Mouse (Mus musculus): Measurements from ENCODE around the gene Mrpl4. TPM values are rescaled to one million over a fixed set of nuclear protein-coding genes. Genes with fewer than 3 reads are reported as not detected.
"Not testable (repeated sequence)": the region's sequence is repeated elsewhere in the genome, so short reads cannot be mapped to it uniquely, and the experiment has no call there.

Gene Mrpl4
- polyA plus RNA-seq, 1 experiment from 2014 or later = 166 TPM

DNA sequence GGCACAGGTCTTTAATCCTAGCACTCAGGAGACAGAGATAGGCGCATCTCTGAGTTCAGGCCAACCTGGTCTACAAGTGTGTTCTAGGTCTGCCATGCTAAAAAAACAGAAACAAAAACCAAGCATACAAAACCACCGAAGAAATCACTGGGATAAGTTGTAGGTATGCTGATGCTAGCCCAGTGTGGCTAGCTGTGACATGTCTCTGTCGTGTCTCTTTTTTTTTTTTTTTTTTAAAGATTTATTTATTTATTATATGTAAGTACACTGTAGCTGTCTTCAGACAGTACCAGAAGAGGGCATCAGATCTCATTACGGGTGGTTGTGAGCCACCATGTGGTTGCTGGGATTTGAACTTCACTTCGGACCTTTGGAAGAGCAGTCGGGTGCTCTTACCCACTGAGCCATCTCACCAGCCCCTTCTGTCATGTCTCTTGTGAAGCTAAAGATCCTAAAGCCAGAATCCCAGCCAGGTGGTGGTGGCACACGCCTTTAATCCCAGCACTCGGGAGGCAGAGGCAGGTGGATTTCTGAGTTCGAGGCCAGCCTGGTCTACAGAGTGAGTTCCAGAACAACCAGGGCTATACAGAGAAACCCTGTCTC, 8.5 kb downstream of the Mrpl4 start:
- not testable (repeated sequence) for H3K4me1 ChIP-seq (ENCODE audit: insufficient read depth); H3K4me3 ChIP-seq (ENCODE audit: low read depth, low read length); H3K4me2 ChIP-seq; H3K9me3 ChIP-seq (ENCODE audit: low read depth, low read length); H3K27ac ChIP-seq (ENCODE audit: low read depth); H3K9ac ChIP-seq; DNase-seq; ATAC-seq (ENCODE audit: insufficient read depth)
- TF ChIP-seq CTCF (IDR thresholded peaks at IDR 0.05; ENCODE audit: low read depth) = 0 out of 2 replicates have a peak, but pooled peaks have one; percentile 4
- WGBS = 70% methylated on average over 9 of the region's 9 CpGs
- peaks cover 14% of the 10 kb centered on the region for H3K27me3 ChIP-seq (ENCODE audit: insufficient read depth, low read length)
- H3K36me3 ChIP-seq (ENCODE audit: insufficient read depth) = peaks cover 31% of the 10 kb centered on the region

DNA sequence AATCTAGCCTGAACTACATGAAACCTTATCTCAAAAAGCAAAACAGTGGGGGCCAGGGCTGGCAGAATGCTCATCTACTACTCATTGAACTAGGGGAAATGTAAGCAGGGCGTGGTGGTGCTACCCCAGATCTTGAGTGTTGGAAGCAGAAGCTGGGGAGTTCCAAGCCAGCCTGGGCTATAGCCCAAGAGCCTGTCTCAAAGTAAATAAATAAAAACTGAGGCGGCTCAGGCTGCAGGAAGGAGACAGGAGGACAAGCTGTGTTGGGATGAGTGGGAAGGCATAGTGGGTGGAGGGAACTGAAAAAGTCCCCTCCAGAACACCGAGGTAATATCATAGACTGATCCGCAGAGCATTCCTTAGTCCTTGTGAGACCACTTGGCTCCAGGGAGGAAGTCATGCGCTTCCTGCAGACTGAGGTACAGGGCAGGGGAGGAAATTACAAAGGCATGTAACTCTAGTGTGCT, 9.3 kb downstream of the Mrpl4 start:
- peak; percentile 57 for ATAC-seq (ENCODE audit: insufficient read depth)
- H3K36me3 ChIP-seq (ENCODE audit: insufficient read depth) = peaks cover 24% of the 10 kb centered on the region
- H3K4me3 ChIP-seq (ENCODE audit: low read depth, low read length) = no peak overlapping the region
- peak; percentile 70 for DNase-seq
- H3K4me1 ChIP-seq (ENCODE audit: insufficient read depth) = no peaks in the 10 kb centered on the region; the same call in 1 of the 2 replicates
- H3K9me3 ChIP-seq (ENCODE audit: low read depth, low read length) = no peaks in the 10 kb centered on the region
- 0 out of 2 replicates have a peak overlapping the region, but pooled peaks have one; percentile 4 for H3K4me2 ChIP-seq
- no peak for TF ChIP-seq CTCF (IDR thresholded peaks at IDR 0.05; ENCODE audit: low read depth)
- peak overlapping the region; percentile 61 for H3K27ac ChIP-seq (ENCODE audit: low read depth)
- no peak overlapping the region for H3K9ac ChIP-seq
- WGBS = 33% methylated on average over 5 of the region's 5 CpGs
- peaks cover 21% of the 10 kb centered on the region for H3K27me3 ChIP-seq (ENCODE audit: insufficient read depth, low read length)

DNA sequence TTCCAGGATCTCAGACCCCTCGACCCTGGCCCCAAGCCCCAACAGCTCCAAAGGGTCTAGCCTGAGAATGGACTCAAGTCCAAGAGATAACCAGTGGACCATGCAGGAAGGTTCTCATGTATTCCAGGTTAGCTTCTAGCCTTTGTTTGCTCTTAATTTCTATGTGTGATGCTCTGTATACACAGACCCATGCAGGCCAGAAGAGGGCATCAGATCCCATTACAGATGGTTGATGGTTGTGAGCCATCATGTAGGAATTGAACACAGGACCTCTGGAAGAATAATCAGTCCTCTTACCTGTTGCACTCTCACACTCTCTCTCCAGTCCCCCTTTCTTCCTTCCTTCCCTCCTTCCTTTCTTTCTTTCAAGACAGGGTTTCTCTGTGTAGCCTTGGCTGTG, 9.8 kb downstream of the Mrpl4 start:
- Histone ChIP-seq H3K36me3 (ENCODE audit: insufficient read depth) (peaks cover 19% of the 10 kb centered on the region), H3K4me2 (0 out of 2 replicates have a peak overlapping the region, but pooled peaks have one; percentile 4), H3K9ac (no peak overlapping the region), H3K27me3 (ENCODE audit: insufficient read depth, low read length) (peaks cover 26% of the 10 kb centered on the region), H3K4me1 (ENCODE audit: insufficient read depth) (peaks cover 3% of the 10 kb centered on the region; the same call in 1 of the 2 replicates), H3K27ac (ENCODE audit: low read depth) (peak overlapping the region; percentile 59), H3K9me3 (ENCODE audit: low read depth, low read length) (no peaks in the 10 kb centered on the region), H3K4me3 (ENCODE audit: low read depth, low read length) (no peak overlapping the region)
- peak; percentile 32 for TF ChIP-seq CTCF (IDR thresholded peaks at IDR 0.05; ENCODE audit: low read depth)
- ATAC-seq (ENCODE audit: insufficient read depth) (no peak), DNase-seq (no peak)
- 29% methylated on average over 1 of the region's 1 CpGs for WGBS

DNA sequence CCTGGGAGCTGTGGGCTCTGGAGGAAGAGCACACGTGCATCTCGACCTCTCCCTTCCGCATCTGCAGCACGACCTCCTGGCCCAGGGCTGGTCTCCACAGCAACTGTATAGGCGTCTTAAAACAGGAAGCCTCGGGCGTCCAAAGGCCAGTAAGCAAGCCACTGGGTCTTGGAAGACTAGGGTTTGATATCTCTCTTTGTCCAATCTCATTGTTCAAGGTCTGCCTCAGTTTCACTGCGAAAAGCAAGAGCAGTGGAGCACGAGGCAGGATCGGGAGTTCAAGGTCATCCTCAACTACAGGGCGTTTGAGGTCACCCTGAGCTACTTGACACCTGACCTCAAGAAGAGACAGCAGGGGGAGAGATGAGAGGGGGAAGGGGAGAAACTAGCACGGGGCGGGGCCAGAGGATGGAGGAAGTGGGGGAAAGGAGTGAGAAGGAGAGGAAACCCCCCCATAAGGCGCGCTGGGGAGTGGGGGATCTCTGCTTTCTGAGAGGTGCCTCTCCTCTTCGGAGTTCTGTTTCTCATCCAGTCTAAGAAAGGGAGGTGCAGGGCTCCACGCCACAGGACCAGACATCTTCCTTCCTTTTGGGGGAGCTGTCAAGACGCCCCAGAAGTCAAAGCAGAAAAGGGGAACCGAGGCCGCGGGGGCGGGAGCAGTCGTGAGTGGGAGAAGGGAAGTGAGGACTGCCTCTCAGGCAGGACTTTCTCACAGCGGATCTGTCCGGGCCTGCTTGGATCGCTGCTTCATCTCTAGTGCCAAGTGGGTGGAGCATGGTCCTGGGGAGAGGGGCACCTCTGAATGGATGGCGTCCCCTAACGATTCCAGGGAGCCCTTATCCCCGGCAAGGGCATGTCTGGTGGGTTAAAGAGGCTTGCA, 12.4 kb downstream of the Mrpl4 start:
- peak; percentile 35; the same call in 1 of the 2 replicates for ATAC-seq (ENCODE audit: insufficient read depth)
- Histone ChIP-seq H3K27me3 (ENCODE audit: insufficient read depth, low read length) (peaks cover 35% of the 10 kb centered on the region), H3K9ac (peak overlapping the region; percentile 42; the same call in 1 of the 2 replicates), H3K4me3 (ENCODE audit: low read depth, low read length) (peak overlapping the region; percentile 42), H3K4me1 (ENCODE audit: insufficient read depth) (peaks cover 3% of the 10 kb centered on the region; the same call in 1 of the 2 replicates), H3K36me3 (ENCODE audit: insufficient read depth) (no peaks in the 10 kb centered on the region), H3K27ac (ENCODE audit: low read depth) (peak overlapping the region; percentile 36), H3K9me3 (ENCODE audit: low read depth, low read length) (no peaks in the 10 kb centered on the region), H3K4me2 (peak overlapping the region; percentile 72)
- peak; percentile 62 for DNase-seq
- WGBS = 3% methylated on average over 29 of the region's 29 CpGs
- no peak for TF ChIP-seq CTCF (IDR thresholded peaks at IDR 0.05; ENCODE audit: low read depth)

DNA sequence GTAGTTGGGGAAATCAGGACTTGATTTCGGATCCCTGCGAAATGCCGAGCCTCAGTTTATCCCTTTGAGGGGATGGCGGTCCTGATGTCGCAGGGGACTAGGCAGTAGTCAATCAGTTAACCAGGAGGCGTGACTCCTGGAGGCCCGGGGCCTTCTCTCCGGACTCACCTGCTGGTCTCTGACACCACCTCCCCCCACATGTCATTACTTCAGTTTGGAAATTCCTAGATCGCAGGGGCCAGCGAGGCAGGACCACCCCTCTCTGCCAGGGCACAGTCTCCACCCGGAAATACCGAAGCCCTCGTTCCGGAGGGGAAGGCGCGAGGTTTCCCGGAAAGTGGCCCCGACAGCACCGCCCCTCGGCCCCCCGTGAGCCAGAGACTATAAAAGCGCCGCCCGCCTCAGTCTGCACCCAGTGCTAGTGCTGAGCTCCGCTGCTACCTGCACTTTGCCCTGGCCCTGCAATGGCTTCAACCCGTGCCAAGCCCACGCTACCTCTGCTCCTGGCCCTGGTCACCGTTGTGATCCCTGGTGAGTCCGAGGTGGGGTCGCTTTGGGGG, 13.1 kb downstream of the Mrpl4 start, which contains the start of gene Icam1:
Gene Icam1 (plus strand): TSS at position 415 of the 560 bp plus-strand sequence.
- no peak for TF ChIP-seq CTCF (IDR thresholded peaks at IDR 0.05; ENCODE audit: low read depth)
- Histone ChIP-seq H3K9ac (peak within 1 kb of the TSS; percentile 42), H3K4me2 (peak within 1 kb of the TSS; percentile 72), H3K27me3 (ENCODE audit: insufficient read depth, low read length) (peaks cover 35% of the 10 kb centered on the region), H3K36me3 (ENCODE audit: insufficient read depth) (0 out of 2 replicates have a peak, but pooled peaks cover 4% of the 10 kb centered on the region), H3K9me3 (ENCODE audit: low read depth, low read length) (no peaks in the 10 kb centered on the region), H3K4me3 (ENCODE audit: low read depth, low read length) (peak within 1 kb of the TSS; percentile 42), H3K4me1 (ENCODE audit: insufficient read depth) (peaks cover 3% of the 10 kb centered on the region; the same call in 1 of the 2 replicates), H3K27ac (ENCODE audit: low read depth) (peak within 1 kb of the TSS; percentile 36)
- WGBS = under 1% methylated on average over 30 of the region's 30 CpGs
- ATAC-seq (ENCODE audit: insufficient read depth) (peak; percentile 48), DNase-seq (peak; percentile 69)

DNA sequence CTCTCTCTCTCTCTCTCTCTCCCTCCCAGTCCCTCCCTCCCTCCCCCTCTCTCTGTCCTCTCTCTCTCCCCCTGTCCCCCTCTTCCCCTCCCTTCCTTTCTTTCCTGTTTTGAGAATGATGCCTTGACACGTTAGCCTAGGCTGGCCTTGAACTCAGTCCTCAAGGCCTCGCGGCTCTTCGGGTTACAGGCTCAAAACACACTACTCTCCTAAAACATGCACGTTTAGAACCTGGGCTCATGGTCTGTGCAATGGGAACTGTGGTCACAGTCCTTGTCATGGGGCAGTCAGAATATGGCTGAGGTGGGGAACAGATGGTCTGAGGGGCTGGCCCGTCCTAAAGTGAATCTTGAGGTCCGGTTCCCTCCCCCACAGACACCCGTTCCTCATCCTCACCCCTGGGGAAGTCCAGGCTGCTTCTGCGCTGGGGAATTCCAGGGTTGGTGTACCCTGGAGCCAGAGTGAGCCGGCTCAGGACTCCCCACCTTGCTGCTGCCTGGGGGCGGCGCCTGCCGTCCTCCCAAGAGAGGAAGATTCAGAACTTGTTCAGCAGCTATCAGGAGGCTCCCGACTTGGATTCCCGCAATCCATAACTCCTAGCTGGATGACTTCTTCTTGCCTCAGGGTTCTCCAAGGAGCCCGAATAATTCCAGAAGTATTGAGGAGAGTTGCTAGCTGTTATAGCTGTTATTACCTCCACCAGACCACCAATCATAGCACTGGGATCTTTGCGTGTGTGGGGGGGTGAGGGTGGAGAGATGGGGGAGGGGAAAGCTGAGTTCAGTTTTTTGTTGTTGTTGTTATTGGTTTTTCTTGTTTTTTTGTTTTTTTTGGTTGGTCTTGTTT, 14.0 kb downstream of the Mrpl4 start:
- DNase-seq (no peak), ATAC-seq (ENCODE audit: insufficient read depth) (no peak)
- H3K4me1 ChIP-seq (ENCODE audit: insufficient read depth) = peaks cover 3% of the 10 kb centered on the region; the same call in 1 of the 2 replicates
- no peaks in the 10 kb centered on the region for H3K9me3 ChIP-seq (ENCODE audit: low read depth, low read length)
- 0 out of 2 replicates have a peak, but pooled peaks cover 4% of the 10 kb centered on the region for H3K36me3 ChIP-seq (ENCODE audit: insufficient read depth)
- H3K27me3 ChIP-seq (ENCODE audit: insufficient read depth, low read length) = peaks cover 35% of the 10 kb centered on the region
- TF ChIP-seq CTCF (IDR thresholded peaks at IDR 0.05; ENCODE audit: low read depth) = no peak
- H3K4me2 ChIP-seq = peak overlapping the region; percentile 72
- H3K9ac ChIP-seq = peak overlapping the region; percentile 42; the same call in 1 of the 2 replicates
- H3K4me3 ChIP-seq (ENCODE audit: low read depth, low read length) = peak overlapping the region; percentile 42
- H3K27ac ChIP-seq (ENCODE audit: low read depth) = no peak overlapping the region
- 5% methylated on average over 17 of the region's 17 CpGs for WGBS
